Mouse (Mus musculus): Measurements from ENCODE around the gene Exosc6. TPM values are rescaled to one million over a fixed set of nuclear protein-coding genes. Genes with fewer than 3 reads are reported as not detected.
"Not testable (repeated sequence)": the region's sequence is repeated elsewhere in the genome, so short reads cannot be mapped to it uniquely, and the experiment has no call there.

Exosc6 gene
- 23.0 and 24.3 TPM in 2 replicates for polyA plus RNA-seq (2015; fragmentation: Nextera tagmentation; extraction: Ambion mirVana)

DNA sequence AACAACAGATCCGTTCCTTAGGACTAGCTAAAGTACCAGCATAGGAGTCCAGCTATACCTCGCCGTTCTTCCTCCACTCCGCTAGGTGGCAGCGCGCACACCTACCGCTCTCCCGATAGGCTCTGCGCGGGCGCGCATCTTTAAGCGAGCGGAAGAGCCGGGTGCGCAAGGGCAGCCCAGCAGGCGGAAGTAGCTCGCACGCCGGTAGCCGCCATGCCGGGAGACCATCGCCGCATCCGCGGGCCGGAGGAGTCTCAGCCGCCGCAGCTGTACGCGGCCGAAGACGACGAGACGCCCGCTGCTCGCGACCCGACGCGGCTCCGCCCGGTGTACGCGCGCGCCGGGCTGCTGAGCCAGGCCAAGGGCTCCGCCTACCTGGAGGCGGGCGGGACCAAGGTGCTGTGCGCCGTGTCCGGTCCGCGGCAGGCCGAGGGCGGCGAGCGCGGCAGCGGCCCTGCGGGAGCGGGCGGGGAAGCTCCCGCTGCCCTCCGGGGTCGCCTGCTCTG, at the start of gene Exosc6:
Gene Exosc6, plus strand, starts transcription at position 182 of the 506 bp plus-strand sequence.
- Histone ChIP-seq H3K36me3 (peaks cover 39% of the 10 kb centered on the region), H3K9ac (peak within 1 kb of the TSS; percentile 92), H3K4me1 (replicated peaks) (peaks cover 30% of the 10 kb centered on the region), H3K27me3 (replicated peaks) (no peaks in the 10 kb centered on the region), H3K4me3 (replicated peaks) (peak within 1 kb of the TSS; percentile 97), H3K27ac (peak within 1 kb of the TSS; percentile 89), H3K9me3 (no peaks in the 10 kb centered on the region), H3K4me2 (replicated peaks) (peak within 1 kb of the TSS; percentile 84)
- WGBS, result under 1% methylated on average over 68 of the region's 68 CpGs
- ATAC-seq, result peak; percentile 94

- not testable (repeated sequence) for H3K4me3 ChIP-seq (replicated peaks); H3K4me2 ChIP-seq (replicated peaks); H3K9me3 ChIP-seq; H3K9ac ChIP-seq; H3K27me3 ChIP-seq (replicated peaks); ATAC-seq; H3K27ac ChIP-seq; H3K4me1 ChIP-seq (replicated peaks)
- 89% methylated on average over 9 of the region's 10 CpGs for WGBS
- H3K36me3 ChIP-seq, result peaks cover 10% of the 10 kb centered on the region
These were observed 45.7 kb upstream of the Exosc6 start for GRCm38 (mm10) chr8:111010230-111010991.

DNA sequence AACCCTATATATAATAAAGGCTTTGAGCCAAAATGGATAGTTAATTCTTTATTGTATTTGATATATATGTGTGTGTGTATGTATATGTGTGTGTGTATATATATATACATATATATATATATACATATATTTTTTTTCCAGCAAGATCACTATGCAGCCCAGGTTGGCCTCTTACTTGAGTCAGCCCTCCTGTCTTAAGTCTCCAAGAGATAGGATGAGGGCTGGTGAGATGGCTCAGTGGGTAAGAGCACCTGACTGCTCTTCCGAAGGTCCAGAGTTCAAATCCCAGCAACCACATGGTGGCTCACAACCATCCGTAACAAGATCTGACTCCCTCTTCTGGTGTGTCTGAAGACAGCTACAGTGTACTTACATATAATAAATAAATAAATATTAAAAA, 29.5 kb upstream of the Exosc6 start:
- WGBS, result 77% methylated on average over 2 of the region's 2 CpGs
- H3K4me3 ChIP-seq (replicated peaks); H3K4me1 ChIP-seq (replicated peaks); H3K9ac ChIP-seq; ATAC-seq; H3K27ac ChIP-seq; H3K9me3 ChIP-seq; H3K36me3 ChIP-seq; H3K27me3 ChIP-seq (replicated peaks); H3K4me2 ChIP-seq (replicated peaks): not testable (repeated sequence)

GRCm38 (mm10) chr8:111027391-111027937, 28.7 kb upstream of the Exosc6 start:
- H3K36me3 ChIP-seq, result no peaks in the 10 kb centered on the region
- H3K9ac ChIP-seq, result peak overlapping the region; percentile 81
- peak overlapping the region; percentile 76 for H3K4me3 ChIP-seq (replicated peaks)
- peak; percentile 98 for ATAC-seq
- peak overlapping the region; percentile 58; the same call in 1 of the 2 replicates for H3K27ac ChIP-seq
- under 1% methylated on average over 31 of the region's 31 CpGs for WGBS
- no peaks in the 10 kb centered on the region for H3K9me3 ChIP-seq
- H3K27me3 ChIP-seq (replicated peaks), result no peaks in the 10 kb centered on the region
- peak overlapping the region; percentile 77 for H3K4me2 ChIP-seq (replicated peaks)
- H3K4me1 ChIP-seq (replicated peaks), result 0 out of 2 replicates have a peak, but pooled peaks cover 3% of the 10 kb centered on the region

- H3K4me1 ChIP-seq (replicated peaks), result peaks cover 4% of the 10 kb centered on the region; the same call in 1 of the 2 replicates
- no peaks in the 10 kb centered on the region for H3K36me3 ChIP-seq
- no peak overlapping the region for H3K4me2 ChIP-seq (replicated peaks)
- no peak overlapping the region for H3K27ac ChIP-seq
- no peak for ATAC-seq
- H3K9me3 ChIP-seq, result no peaks in the 10 kb centered on the region
- H3K27me3 ChIP-seq (replicated peaks), result no peaks in the 10 kb centered on the region
- 54% methylated on average over 4 of the region's 4 CpGs for WGBS
- no peak overlapping the region for H3K4me3 ChIP-seq (replicated peaks)
- H3K9ac ChIP-seq, result no peak overlapping the region
These were observed 26.6 kb upstream of the Exosc6 start for GRCm38 (mm10) chr8:111029589-111029988.

- Histone ChIP-seq H3K36me3 (no peaks in the 10 kb centered on the region), H3K27ac (no peak overlapping the region), H3K9ac (no peak overlapping the region), H3K4me1 (replicated peaks) (peaks cover 7% of the 10 kb centered on the region; the same call in 1 of the 2 replicates), H3K9me3 (no peaks in the 10 kb centered on the region), H3K27me3 (replicated peaks) (no peaks in the 10 kb centered on the region), H3K4me3 (replicated peaks) (no peak overlapping the region), H3K4me2 (replicated peaks) (no peak overlapping the region)
- 72% methylated on average over 6 of the region's 6 CpGs for WGBS
- no peak for ATAC-seq
These were observed 26.1 kb upstream of the Exosc6 start for GRCm38 (mm10) chr8:111030045-111030444.

GRCm38 (mm10) chr8:111031572-111031971, 24.6 kb upstream of the Exosc6 start, which contains the start of gene Ddx19b:
Gene Ddx19b (minus strand): TSS chr8:111031751.
- Histone ChIP-seq H3K4me1 (replicated peaks) (peaks cover 13% of the 10 kb centered on the region), H3K4me3 (replicated peaks) (no peak within 1 kb of the TSS), H3K4me2 (replicated peaks) (no peak within 1 kb of the TSS), H3K27ac (no peak within 1 kb of the TSS), H3K9ac (no peak within 1 kb of the TSS), H3K9me3 (no peaks in the 10 kb centered on the region), H3K36me3 (no peaks in the 10 kb centered on the region), H3K27me3 (replicated peaks) (no peaks in the 10 kb centered on the region)
- ATAC-seq, result no peak
- 95% methylated on average over 19 of the region's 19 CpGs for WGBS

GRCm38 (mm10) chr8:111032916-111033315, 23.2 kb upstream of the Exosc6 start, which contains the start of gene Aars:
Gene Aars (plus strand): TSS chr8:111033144.
- no peaks in the 10 kb centered on the region for H3K27me3 ChIP-seq (replicated peaks)
- H3K27ac ChIP-seq, result peak within 1 kb of the TSS; percentile 66
- no peak for ATAC-seq
- peak within 1 kb of the TSS; percentile 56 for H3K4me2 ChIP-seq (replicated peaks)
- H3K9me3 ChIP-seq, result no peaks in the 10 kb centered on the region
- peak within 1 kb of the TSS; percentile 79 for H3K9ac ChIP-seq
- WGBS, result 94% methylated on average over 7 of the region's 7 CpGs
- H3K4me1 ChIP-seq (replicated peaks), result peaks cover 13% of the 10 kb centered on the region
- H3K36me3 ChIP-seq, result peaks cover 8% of the 10 kb centered on the region; the same call in 1 of the 2 replicates
- peak within 1 kb of the TSS; percentile 73 for H3K4me3 ChIP-seq (replicated peaks)

- peak; percentile 100 for ATAC-seq
- peaks cover 8% of the 10 kb centered on the region; the same call in 1 of the 2 replicates for H3K36me3 ChIP-seq
- peaks cover 11% of the 10 kb centered on the region for H3K4me1 ChIP-seq (replicated peaks)
- H3K27ac ChIP-seq, result peak overlapping the region; percentile 66
- H3K9me3 ChIP-seq, result no peaks in the 10 kb centered on the region
- H3K4me2 ChIP-seq (replicated peaks), result peak overlapping the region; percentile 56
- WGBS, result 6% methylated on average over 37 of the region's 37 CpGs
- H3K27me3 ChIP-seq (replicated peaks), result no peaks in the 10 kb centered on the region
- peak overlapping the region; percentile 73 for H3K4me3 ChIP-seq (replicated peaks)
- peak overlapping the region; percentile 79 for H3K9ac ChIP-seq
These were observed 22.5 kb upstream of the Exosc6 start for GRCm38 (mm10) chr8:111033482-111034215.

DNA sequence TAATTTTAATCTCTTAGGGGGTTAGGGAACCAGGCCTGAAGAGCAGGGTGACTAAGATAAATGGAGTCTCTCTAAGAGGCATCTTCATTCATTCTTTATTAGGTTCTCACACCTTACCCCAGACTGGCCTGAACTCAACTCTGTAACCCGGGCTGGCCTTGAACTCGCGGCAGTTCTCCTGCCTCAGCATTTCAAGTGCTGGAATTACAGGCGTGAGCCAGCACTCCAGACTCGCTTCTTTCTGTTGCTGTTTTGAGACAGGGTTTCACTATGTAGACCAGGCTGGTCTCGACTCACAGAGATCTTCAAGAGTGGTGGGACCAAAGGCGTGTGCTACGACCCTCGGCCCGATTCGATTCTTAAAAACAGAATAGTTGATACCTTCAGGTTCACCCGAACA, 21.9 kb upstream of the Exosc6 start:
- H3K9ac ChIP-seq, result peak overlapping the region; percentile 79
- H3K36me3 ChIP-seq, result peaks cover 8% of the 10 kb centered on the region; the same call in 1 of the 2 replicates
- WGBS, result 19% methylated on average over 12 of the region's 12 CpGs
- H3K4me3 ChIP-seq (replicated peaks), result peak overlapping the region; percentile 73
- no peaks in the 10 kb centered on the region for H3K9me3 ChIP-seq
- H3K4me1 ChIP-seq (replicated peaks), result peaks cover 11% of the 10 kb centered on the region
- no peaks in the 10 kb centered on the region for H3K27me3 ChIP-seq (replicated peaks)
- peak overlapping the region; percentile 66 for H3K27ac ChIP-seq
- peak; percentile 7; the same call in 1 of the 2 replicates for ATAC-seq
- H3K4me2 ChIP-seq (replicated peaks), result peak overlapping the region; percentile 56

DNA sequence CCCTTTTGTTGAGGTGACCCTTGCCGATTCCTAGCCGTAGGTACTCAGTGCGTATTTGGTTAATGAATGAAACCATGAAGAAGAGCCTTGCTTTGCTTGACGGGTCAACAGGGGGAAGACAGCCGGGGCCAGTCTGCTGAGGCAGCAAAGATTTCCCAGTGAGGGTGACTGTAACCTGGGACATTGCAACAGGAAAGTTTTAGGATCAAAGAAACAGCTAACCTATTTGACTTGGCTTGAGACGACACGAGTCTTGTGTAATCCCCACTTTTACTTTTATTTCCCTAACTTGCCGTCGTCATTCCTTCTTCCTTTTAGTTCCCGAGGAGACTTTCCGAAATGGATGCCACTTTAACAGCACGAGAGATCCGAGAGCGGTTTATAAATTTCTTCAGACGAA, 19.5 kb upstream of the Exosc6 start:
- H3K4me2 ChIP-seq (replicated peaks), result no peak overlapping the region
- peaks cover 14% of the 10 kb centered on the region for H3K36me3 ChIP-seq
- WGBS, result 94% methylated on average over 15 of the region's 15 CpGs

GRCm38 (mm10) chr8:111042546-111042945, 13.6 kb upstream of the Exosc6 start:
- 95% methylated on average over 19 of the region's 19 CpGs for WGBS
- H3K27me3 ChIP-seq (replicated peaks), result no peaks in the 10 kb centered on the region
- H3K9ac ChIP-seq, result no peak overlapping the region
- H3K4me3 ChIP-seq (replicated peaks), result no peak overlapping the region
- no peak overlapping the region for H3K27ac ChIP-seq
- peaks cover 51% of the 10 kb centered on the region for H3K36me3 ChIP-seq
- no peaks in the 10 kb centered on the region for H3K4me1 ChIP-seq (replicated peaks)
- no peaks in the 10 kb centered on the region for H3K9me3 ChIP-seq
- no peak overlapping the region for H3K4me2 ChIP-seq (replicated peaks)
- no peak for ATAC-seq

More for the DNA sequence above, 19.5 kb upstream of the Exosc6 start:
- Histone ChIP-seq H3K4me3 (replicated peaks) (no peak overlapping the region), H3K9ac (no peak overlapping the region), H3K27ac (no peak overlapping the region), H3K4me1 (replicated peaks) (peaks cover 11% of the 10 kb centered on the region), H3K27me3 (replicated peaks) (no peaks in the 10 kb centered on the region), H3K9me3 (no peaks in the 10 kb centered on the region)
- no peak for ATAC-seq

All from intestine, embryonic 15.5 days (tissue).